Mouse (Mus musculus): Measurements from ENCODE around the gene Tex9. TPM values are rescaled to one million over a fixed set of nuclear protein-coding genes. Genes with fewer than 3 reads are reported as not detected.
A peak's percentile ranks its signal among the peaks of the same experiment; 100 is the strongest.

The Tex9 gene
- polyA plus RNA-seq (2016; fragmentation: Nextera tagmentation; extraction: Ambion mirVana), result 47.0 and 55.4 TPM in 2 replicates

GRCm38 (mm10) chr9:72492194-72492565 is at the start of gene Tex9:
Gene Tex9 (minus strand): TSS chr9:72492212.
- Histone ChIP-seq H3K36me3 (peaks cover 18% of the 10 kb centered on the region), H3K9me3 (replicated peaks) (no peaks in the 10 kb centered on the region), H3K4me3 (peak within 1 kb of the TSS; percentile 85), H3K27me3 (ENCODE audit: low read depth, poor library complexity, severe bottlenecking) (no peaks in the 10 kb centered on the region), H3K4me1 (peaks cover 16% of the 10 kb centered on the region), H3K27ac (peak within 1 kb of the TSS; percentile 92)
- 21% methylated on average over 6 of the region's 6 CpGs for WGBS
- no peak for DNase-seq (ENCODE audit: low spot score)

- DNase-seq (ENCODE audit: low spot score), result no peak
- Histone ChIP-seq H3K36me3 (peaks cover 14% of the 10 kb centered on the region), H3K9me3 (replicated peaks) (no peaks in the 10 kb centered on the region), H3K4me3 (no peak overlapping the region), H3K27ac (no peak overlapping the region), H3K27me3 (ENCODE audit: low read depth, poor library complexity, severe bottlenecking) (no peaks in the 10 kb centered on the region), H3K4me1 (peaks cover 9% of the 10 kb centered on the region)
- 75% methylated on average over 1 of the region's 1 CpGs for WGBS
These were observed 45.1 kb upstream of the Tex9 start for GRCm38 (mm10) chr9:72537086-72537485.

GRCm38 (mm10) chr9:72535394-72535793 is 43.4 kb upstream of the Tex9 start:
- H3K9me3 ChIP-seq (replicated peaks), result no peaks in the 10 kb centered on the region
- WGBS, result 87% methylated on average over 3 of the region's 3 CpGs
- DNase-seq (ENCODE audit: low spot score), result no peak
- peaks cover 20% of the 10 kb centered on the region for H3K4me1 ChIP-seq
- peaks cover 11% of the 10 kb centered on the region for H3K36me3 ChIP-seq
- H3K27me3 ChIP-seq (ENCODE audit: low read depth, poor library complexity, severe bottlenecking), result no peaks in the 10 kb centered on the region
- H3K27ac ChIP-seq, result no peak overlapping the region
- H3K4me3 ChIP-seq, result no peak overlapping the region

- peaks cover 7% of the 10 kb centered on the region for H3K36me3 ChIP-seq
- H3K27ac ChIP-seq, result no peak overlapping the region
- WGBS, result 94% methylated on average over 2 of the region's 2 CpGs
- no peak for DNase-seq (ENCODE audit: low spot score)
- H3K4me1 ChIP-seq, result peaks cover 24% of the 10 kb centered on the region
- H3K9me3 ChIP-seq (replicated peaks), result no peaks in the 10 kb centered on the region
- no peaks in the 10 kb centered on the region for H3K27me3 ChIP-seq (ENCODE audit: low read depth, poor library complexity, severe bottlenecking)
- H3K4me3 ChIP-seq, result no peak overlapping the region
These were observed 43.0 kb upstream of the Tex9 start for GRCm38 (mm10) chr9:72534985-72535384.

GRCm38 (mm10) chr9:72533089-72533415 is 41.0 kb upstream of the Tex9 start:
- peak overlapping the region; percentile 85 for H3K4me3 ChIP-seq
- peak overlapping the region; percentile 98 for H3K27ac ChIP-seq
- H3K4me1 ChIP-seq, result peaks cover 29% of the 10 kb centered on the region
- H3K9me3 ChIP-seq (replicated peaks), result no peaks in the 10 kb centered on the region
- H3K36me3 ChIP-seq, result no peaks in the 10 kb centered on the region
- no peak for DNase-seq (ENCODE audit: low spot score)
- WGBS, result 0% methylated on average over 2 of the region's 2 CpGs
- no peaks in the 10 kb centered on the region for H3K27me3 ChIP-seq (ENCODE audit: low read depth, poor library complexity, severe bottlenecking)

GRCm38 (mm10) chr9:72532381-72533088 is 40.5 kb upstream of the Tex9 start:
- H3K9me3 ChIP-seq (replicated peaks), result no peaks in the 10 kb centered on the region
- peak; percentile 85 for DNase-seq (ENCODE audit: low spot score)
- H3K27ac ChIP-seq, result peak overlapping the region; percentile 98
- H3K4me1 ChIP-seq, result peaks cover 29% of the 10 kb centered on the region
- peak overlapping the region; percentile 85 for H3K4me3 ChIP-seq
- H3K36me3 ChIP-seq, result no peaks in the 10 kb centered on the region
- WGBS, result under 1% methylated on average over 49 of the region's 55 CpGs
- H3K27me3 ChIP-seq (ENCODE audit: low read depth, poor library complexity, severe bottlenecking), result no peaks in the 10 kb centered on the region

- Histone ChIP-seq H3K36me3 (no peaks in the 10 kb centered on the region), H3K9me3 (replicated peaks) (no peaks in the 10 kb centered on the region), H3K4me3 (peak within 1 kb of the TSS; percentile 85), H3K4me1 (peaks cover 29% of the 10 kb centered on the region), H3K27me3 (ENCODE audit: low read depth, poor library complexity, severe bottlenecking) (no peaks in the 10 kb centered on the region), H3K27ac (peak within 1 kb of the TSS; percentile 98)
- no peak for DNase-seq (ENCODE audit: low spot score)
- WGBS, result 1% methylated on average over 59 of the region's 63 CpGs
These were observed 40.0 kb upstream of the Tex9 start, which contains the start of gene Rfx7 for GRCm38 (mm10) chr9:72531996-72532380. Gene Rfx7 (plus strand): TSS chr9:72532240.

- H3K4me3 ChIP-seq, result peak overlapping the region; percentile 85
- no peaks in the 10 kb centered on the region for H3K27me3 ChIP-seq (ENCODE audit: low read depth, poor library complexity, severe bottlenecking)
- no peaks in the 10 kb centered on the region for H3K36me3 ChIP-seq
- peaks cover 29% of the 10 kb centered on the region for H3K4me1 ChIP-seq
- DNase-seq (ENCODE audit: low spot score), result peak; percentile 87
- peak overlapping the region; percentile 98 for H3K27ac ChIP-seq
- no peaks in the 10 kb centered on the region for H3K9me3 ChIP-seq (replicated peaks)
- 1% methylated on average over 35 of the region's 35 CpGs for WGBS
These were observed 39.4 kb upstream of the Tex9 start for GRCm38 (mm10) chr9:72531291-72531995.

GRCm38 (mm10) chr9:72530824-72531223 is 38.8 kb upstream of the Tex9 start:
- no peaks in the 10 kb centered on the region for H3K9me3 ChIP-seq (replicated peaks)
- DNase-seq (ENCODE audit: low spot score), result peak; percentile 49
- H3K27me3 ChIP-seq (ENCODE audit: low read depth, poor library complexity, severe bottlenecking), result no peaks in the 10 kb centered on the region
- 45% methylated on average over 4 of the region's 4 CpGs for WGBS
- peaks cover 29% of the 10 kb centered on the region for H3K4me1 ChIP-seq
- peak overlapping the region; percentile 85 for H3K4me3 ChIP-seq
- H3K27ac ChIP-seq, result peak overlapping the region; percentile 98
- no peaks in the 10 kb centered on the region for H3K36me3 ChIP-seq

- peak; percentile 93 for DNase-seq (ENCODE audit: low spot score)
- Histone ChIP-seq H3K36me3 (no peaks in the 10 kb centered on the region), H3K4me1 (peaks cover 29% of the 10 kb centered on the region), H3K4me3 (peak overlapping the region; percentile 85; the same call in 1 of the 2 replicates), H3K27ac (no peak overlapping the region), H3K27me3 (ENCODE audit: low read depth, poor library complexity, severe bottlenecking) (no peaks in the 10 kb centered on the region), H3K9me3 (replicated peaks) (no peaks in the 10 kb centered on the region)
- under 1% methylated on average over 12 of the region's 12 CpGs for WGBS
These were observed 38.2 kb upstream of the Tex9 start for GRCm38 (mm10) chr9:72530237-72530636.

GRCm38 (mm10) chr9:72526091-72526490 is 34.1 kb upstream of the Tex9 start:
- Histone ChIP-seq H3K4me3 (no peak overlapping the region), H3K4me1 (peaks cover 15% of the 10 kb centered on the region), H3K9me3 (replicated peaks) (no peaks in the 10 kb centered on the region), H3K27ac (no peak overlapping the region), H3K27me3 (ENCODE audit: low read depth, poor library complexity, severe bottlenecking) (no peaks in the 10 kb centered on the region), H3K36me3 (no peaks in the 10 kb centered on the region)
- DNase-seq (ENCODE audit: low spot score), result no peak
- WGBS, result 71% methylated on average over 1 of the region's 1 CpGs

- no peaks in the 10 kb centered on the region for H3K36me3 ChIP-seq
- no peak overlapping the region for H3K27ac ChIP-seq
- no peaks in the 10 kb centered on the region for H3K9me3 ChIP-seq (replicated peaks)
- H3K4me1 ChIP-seq, result no peaks in the 10 kb centered on the region
- no peak for DNase-seq (ENCODE audit: low spot score)
- no peaks in the 10 kb centered on the region for H3K27me3 ChIP-seq (ENCODE audit: low read depth, poor library complexity, severe bottlenecking)
- H3K4me3 ChIP-seq, result no peak overlapping the region
These were observed 28.8 kb upstream of the Tex9 start for GRCm38 (mm10) chr9:72520849-72521248.

- Histone ChIP-seq H3K27me3 (ENCODE audit: low read depth, poor library complexity, severe bottlenecking) (no peaks in the 10 kb centered on the region), H3K4me3 (no peak overlapping the region), H3K36me3 (no peaks in the 10 kb centered on the region), H3K9me3 (replicated peaks) (no peaks in the 10 kb centered on the region), H3K27ac (no peak overlapping the region), H3K4me1 (no peaks in the 10 kb centered on the region)
- DNase-seq (ENCODE audit: low spot score), result no peak
These were observed 27.2 kb upstream of the Tex9 start for GRCm38 (mm10) chr9:72519246-72519645.

Data from limb, embryonic 10.5 days (tissue).